Mouse (Mus musculus) G1E (cell line): ENCODE measurements around the gene Nod2.

ENCODE experiments used
- CTCF ChIP-seq: IDR thresholded peaks from 2 replicates; pipeline ENCODE4 v1.5.1; 2012; ENCODE audit warnings: low read depth, low read length, inconsistent platforms, mixed read lengths
- GATA1 ChIP-seq: IDR thresholded peaks from 2 replicates; pipeline ENCODE4 v1.6.1; 2012; ENCODE audit warnings: borderline replicate concordance, low read length, inconsistent platforms, mixed read lengths

GRCm38 (mm10) chr8:88681046-88681445, 33.9 kb downstream of the Nod2 start:
- TF ChIP-seq CTCF (no peak), GATA1 (no peak)
